Mouse (Mus musculus): ENCODE results near the gene 4921530L21Rik. TPM values are rescaled to one million over a fixed set of nuclear protein-coding genes. Genes with fewer than 3 reads are reported as not detected.

Gene 4921530L21Rik
- polyA plus RNA-seq, 1 experiment from 2014 or later, result not detected

- Histone ChIP-seq H3K9me3 (ENCODE audit: control insufficient read depth, low read length) (no peaks in the 10 kb centered on the region), H3K4me1 (replicated peaks; ENCODE audit: control insufficient read depth, insufficient read depth, low read length) (no peaks in the 10 kb centered on the region), H3K27me3 (replicated peaks; ENCODE audit: control insufficient read depth, insufficient read depth, low read length) (no peaks in the 10 kb centered on the region), H3K4me3 (ENCODE audit: low read depth, low read length) (no peak overlapping the region), H3K9ac (ENCODE audit: low read length) (no peak overlapping the region), H3K36me3 (ENCODE audit: control insufficient read depth, insufficient read depth, low read length) (no peaks in the 10 kb centered on the region), H3K27ac (ENCODE audit: low read depth) (no peak overlapping the region), H3K4me2 (ENCODE audit: low read length) (no peak overlapping the region)
- ATAC-seq (replicated peaks; ENCODE audit: low FRiP score, low TSS enrichment, low read depth), result no peak
- DNase-seq (ENCODE audit: low spot score), result no peak
- 98% methylated on average over 1 of the region's 1 CpGs for WGBS
These were observed 23.6 kb downstream of the 4921530L21Rik start for GRCm38 (mm10) chr14:95904591-95905095.

GRCm38 (mm10) chr14:95913293-95913692 is 32.2 kb downstream of the 4921530L21Rik start:
- H3K9me3 ChIP-seq (ENCODE audit: control insufficient read depth, low read length), result no peaks in the 10 kb centered on the region
- H3K9ac ChIP-seq (ENCODE audit: low read length), result no peak overlapping the region
- no peaks in the 10 kb centered on the region for H3K4me1 ChIP-seq (replicated peaks; ENCODE audit: control insufficient read depth, insufficient read depth, low read length)
- H3K4me3 ChIP-seq (ENCODE audit: low read depth, low read length), result no peak overlapping the region
- ATAC-seq (replicated peaks; ENCODE audit: low FRiP score, low TSS enrichment, low read depth) (no peak), DNase-seq (ENCODE audit: low spot score) (no peak)
- no peaks in the 10 kb centered on the region for H3K36me3 ChIP-seq (ENCODE audit: control insufficient read depth, insufficient read depth, low read length)
- H3K4me2 ChIP-seq (ENCODE audit: low read length), result no peak overlapping the region
- no peaks in the 10 kb centered on the region for H3K27me3 ChIP-seq (replicated peaks; ENCODE audit: control insufficient read depth, insufficient read depth, low read length)
- no peak overlapping the region for H3K27ac ChIP-seq (ENCODE audit: low read depth)
- WGBS, result 84% methylated on average over 2 of the region's 2 CpGs

GRCm38 (mm10) chr14:95926742-95927141 is 45.7 kb downstream of the 4921530L21Rik start:
- H3K36me3 ChIP-seq (ENCODE audit: control insufficient read depth, insufficient read depth, low read length), result no peaks in the 10 kb centered on the region
- no peaks in the 10 kb centered on the region for H3K4me1 ChIP-seq (replicated peaks; ENCODE audit: control insufficient read depth, insufficient read depth, low read length)
- no peaks in the 10 kb centered on the region for H3K27me3 ChIP-seq (replicated peaks; ENCODE audit: control insufficient read depth, insufficient read depth, low read length)
- H3K4me2 ChIP-seq (ENCODE audit: low read length), result no peak overlapping the region
- ATAC-seq (replicated peaks; ENCODE audit: low FRiP score, low TSS enrichment, low read depth) (no peak), DNase-seq (ENCODE audit: low spot score) (no peak)
- no peak overlapping the region for H3K4me3 ChIP-seq (ENCODE audit: low read depth, low read length)
- 76% methylated on average over 1 of the region's 1 CpGs for WGBS
- no peak overlapping the region for H3K9ac ChIP-seq (ENCODE audit: low read length)
- no peaks in the 10 kb centered on the region for H3K9me3 ChIP-seq (ENCODE audit: control insufficient read depth, low read length)
- no peak overlapping the region for H3K27ac ChIP-seq (ENCODE audit: low read depth)

GRCm38 (mm10) chr14:95927810-95928785 is 47.0 kb downstream of the 4921530L21Rik start:
- no peak for DNase-seq (ENCODE audit: low spot score)
- H3K4me3 ChIP-seq (ENCODE audit: low read depth, low read length), result no peak overlapping the region
- no peaks in the 10 kb centered on the region for H3K4me1 ChIP-seq (replicated peaks; ENCODE audit: control insufficient read depth, insufficient read depth, low read length)
- H3K4me2 ChIP-seq (ENCODE audit: low read length), result no peak overlapping the region
- ATAC-seq (replicated peaks; ENCODE audit: low FRiP score, low TSS enrichment, low read depth), result no peak
- H3K9ac ChIP-seq (ENCODE audit: low read length), result no peak overlapping the region
- H3K9me3 ChIP-seq (ENCODE audit: control insufficient read depth, low read length), result no peaks in the 10 kb centered on the region
- 75% methylated on average over 3 of the region's 3 CpGs for WGBS
- H3K36me3 ChIP-seq (ENCODE audit: control insufficient read depth, insufficient read depth, low read length), result no peaks in the 10 kb centered on the region
- H3K27ac ChIP-seq (ENCODE audit: low read depth), result no peak overlapping the region
- no peaks in the 10 kb centered on the region for H3K27me3 ChIP-seq (replicated peaks; ENCODE audit: control insufficient read depth, insufficient read depth, low read length)
